35 mouse cellular contexts compared by ENCODE assay signal in genomic region chr1:107596874-107597273, GRCm38 (mm10).
"Had no signal": no experiment of that assay in that cellular context is flagged by ENCODE, and none has a peak within 500 bp of the region (broad histone marks: within the 10 kb centered on the region; RNA-seq: fewer than 3 reads in every experiment).

No protein-coding gene starts in this region.

- H3K4me1 ChIP-seq: heart, embryonic 10.5 days; heart, embryonic 12.5 days; hindbrain, embryonic 10.5 days; hindbrain, embryonic 12.5 days; hindbrain, embryonic 13.5 days; hindbrain, embryonic 15.5 days; intestine, embryonic 15.5 days; kidney, embryonic 15.5 days had no signal

- H3K36me3 ChIP-seq: heart, embryonic 10.5 days; heart, embryonic 12.5 days; heart, embryonic 13.5 days; heart, embryonic 15.5 days; hindbrain, embryonic 10.5 days; hindbrain, embryonic 12.5 days; hindbrain, embryonic 13.5 days; hindbrain, embryonic 15.5 days; intestine, embryonic 15.5 days; kidney, embryonic 15.5 days had no signal

- H3K9me3 ChIP-seq: heart, embryonic 10.5 days; heart, embryonic 12.5 days; heart, embryonic 13.5 days; heart, embryonic 15.5 days; hindbrain, embryonic 10.5 days; hindbrain, embryonic 12.5 days; hindbrain, embryonic 13.5 days; hindbrain, embryonic 15.5 days; intestine, embryonic 15.5 days; kidney, embryonic 15.5 days had no signal

- H3K4me2 ChIP-seq: heart, embryonic 11.5 days; heart, embryonic 12.5 days; heart, embryonic 13.5 days; heart, embryonic 15.5 days; hindbrain, embryonic 12.5 days; hindbrain, embryonic 13.5 days; hindbrain, embryonic 14.5 days; hindbrain, embryonic 15.5 days; intestine, embryonic 15.5 days; kidney, embryonic 15.5 days had no signal

- H3K9ac ChIP-seq: heart, embryonic 12.5 days; heart, embryonic 13.5 days; heart, embryonic 15.5 days; hindbrain, embryonic 12.5 days; hindbrain, embryonic 13.5 days; hindbrain, embryonic 14.5 days; hindbrain, embryonic 15.5 days; intestine, embryonic 15.5 days; kidney, embryonic 15.5 days had no signal

- H3K27ac ChIP-seq: heart, embryonic 10.5 days; heart, embryonic 13.5 days; heart, embryonic 15.5 days; hindbrain, embryonic 10.5 days; hindbrain, embryonic 12.5 days; hindbrain, embryonic 13.5 days; hindbrain, embryonic 14.5 days; hindbrain, embryonic 15.5 days; hindbrain, postnatal 0 days; intestine, embryonic 15.5 days; kidney, embryonic 15.5 days; kidney, postnatal 0 days; layer of hippocampus, adult 2 months had no signal

- DNase-seq: heart, postnatal 10 days; heart, postnatal 14 days; heart, postnatal 36 days; heart, postnatal 4 days; kidney, adult 11 months; kidney, adult 18-20 months; kidney, adult 2 months; kidney, adult 8-10 months; kidney, adult 9 months; kidney, postnatal 10 days; kidney, postnatal 14 days; kidney, postnatal 25 days; kidney, postnatal 36 days; kidney, postnatal 4 days; layer of hippocampus, adult 9-11 months; layer of hippocampus, postnatal 36 days had no signal

- H3K27me3 ChIP-seq: heart, embryonic 12.5 days; heart, embryonic 13.5 days; heart, embryonic 15.5 days; hindbrain, embryonic 12.5 days; hindbrain, embryonic 13.5 days; hindbrain, embryonic 15.5 days; intestine, embryonic 15.5 days; kidney, embryonic 15.5 days had no signal

- ATAC-seq: hindbrain, embryonic 16.5 days; hindbrain, postnatal 0 days; inflammation-experienced regulatory T-cells, adult 6 months; intestine, embryonic 15.5 days; intestine, embryonic 16.5 days; intestine, postnatal 0 days had no signal

- H3K4me3 ChIP-seq: heart, embryonic 10.5 days; heart, embryonic 12.5 days; heart, embryonic 13.5 days; heart, embryonic 15.5 days; hindbrain, embryonic 10.5 days; hindbrain, embryonic 12.5 days; hindbrain, embryonic 13.5 days; hindbrain, embryonic 15.5 days; intestine, embryonic 15.5 days; kidney, embryonic 15.5 days; layer of hippocampus, adult 2 months had no signal
